Mouse (Mus musculus) CD4-positive helper T cell, adult 2 months (primary cell): ENCODE data around the gene S1pr4.

Source experiments
- DNase-seq: peaks from one replicate; pipeline ENCODE4 v3.0.0-alpha.2; 2012; ENCODE audit warnings: low read depth, missing footprints, low spot score

S1pr4 gene

GRCm38 (mm10) chr10:81519227-81519977, 19.5 kb upstream of the S1pr4 start:
- peak; percentile 37 for DNase-seq

GRCm38 (mm10) chr10:81518546-81518945, 18.6 kb upstream of the S1pr4 start:
- DNase-seq, result peak; percentile 76

- no peak for DNase-seq
These were observed 17.3 kb upstream of the S1pr4 start for GRCm38 (mm10) chr10:81517227-81517626.

- DNase-seq, result no peak
These were observed 13.9 kb upstream of the S1pr4 start for GRCm38 (mm10) chr10:81513798-81514197.

- DNase-seq, result peak; percentile 91
These were observed 10.4 kb upstream of the S1pr4 start for GRCm38 (mm10) chr10:81510246-81510810.

GRCm38 (mm10) chr10:81507691-81508489, 8.0 kb upstream of the S1pr4 start:
- DNase-seq, result peak; percentile 91

GRCm38 (mm10) chr10:81507095-81507494, 7.2 kb upstream of the S1pr4 start:
- DNase-seq, result peak; percentile 39

- peak; percentile 81 for DNase-seq
These were observed 5.2 kb upstream of the S1pr4 start for GRCm38 (mm10) chr10:81505016-81505664.

GRCm38 (mm10) chr10:81502658-81503057, 2.7 kb upstream of the S1pr4 start:
- DNase-seq, result peak; percentile 86

GRCm38 (mm10) chr10:81501863-81502262, 1.9 kb upstream of the S1pr4 start:
- no peak for DNase-seq

- DNase-seq, result peak; percentile 85
These were observed 556 bp downstream of the S1pr4 start for GRCm38 (mm10) chr10:81499250-81499901.

GRCm38 (mm10) chr10:81498316-81499249, 1.3 kb downstream of the S1pr4 start:
- peak; percentile 52 for DNase-seq

GRCm38 (mm10) chr10:81497401-81498270, 2.3 kb downstream of the S1pr4 start:
- no peak for DNase-seq

GRCm38 (mm10) chr10:81496969-81497368, 3.0 kb downstream of the S1pr4 start:
- DNase-seq, result no peak

- peak; percentile 98 for DNase-seq
These were observed 3.5 kb downstream of the S1pr4 start, which contains the start of gene Ncln for GRCm38 (mm10) chr10:81496264-81496901. Gene Ncln (minus strand): TSS chr10:81496392.

GRCm38 (mm10) chr10:81495616-81496263, 4.2 kb downstream of the S1pr4 start:
- no peak for DNase-seq

- no peak for DNase-seq
These were observed 4.8 kb downstream of the S1pr4 start for GRCm38 (mm10) chr10:81495151-81495550.
